Mouse (Mus musculus): Measurements from ENCODE around the gene Timp4. TPM values are rescaled to one million over a fixed set of nuclear protein-coding genes. Genes with fewer than 3 reads are reported as not detected.

Gene Timp4
- 2.3 and 4.2 TPM in 2 replicates for polyA plus RNA-seq (2012; rRNA removed)

GRCm38 (mm10) chr6:115252099-115252873 is at the start of gene Timp4:
Timp4 (minus strand) TSS chr6:115252205.
- Histone ChIP-seq H3K27ac (ENCODE audit: control insufficient read depth, insufficient read depth, low read length) (no peak within 1 kb of the TSS), H3K4me1 (replicated peaks; ENCODE audit: control insufficient read depth, insufficient read depth, low read length) (no peaks in the 10 kb centered on the region), H3K4me3 (ENCODE audit: control insufficient read depth, insufficient read depth, low read length) (no peak within 1 kb of the TSS), H3K36me3 (ENCODE audit: control insufficient read depth, insufficient read depth, low read length) (no peaks in the 10 kb centered on the region), H3K27me3 (ENCODE audit: control insufficient read depth, insufficient read depth, low read length) (no peaks in the 10 kb centered on the region)
- WGBS = 55% methylated on average over 10 of the region's 10 CpGs
- TF ChIP-seq POLR2A (IDR thresholded peaks at IDR 0.05; ENCODE audit: control insufficient read depth, extremely low read depth, insufficient read depth, low read length, poor library complexity) = no peak
- DNase-seq = no peak

GRCm38 (mm10) chr6:115293877-115294276 is 41.9 kb upstream of the Timp4 start:
- TF ChIP-seq POLR2A (IDR thresholded peaks at IDR 0.05; ENCODE audit: control insufficient read depth, extremely low read depth, insufficient read depth, low read length, poor library complexity) (no peak), CTCF (IDR thresholded peaks at IDR 0.05; ENCODE audit: borderline replicate concordance, control insufficient read depth, extremely low read depth, insufficient read depth, low read length, poor library complexity) (no peak)
- no peak for DNase-seq
- no peaks in the 10 kb centered on the region for H3K27me3 ChIP-seq (ENCODE audit: control insufficient read depth, insufficient read depth, low read length)
- H3K4me3 ChIP-seq (ENCODE audit: control insufficient read depth, insufficient read depth, low read length) = no peak overlapping the region
- WGBS = 92% methylated on average over 2 of the region's 2 CpGs
- no peaks in the 10 kb centered on the region for H3K4me1 ChIP-seq (replicated peaks; ENCODE audit: control insufficient read depth, insufficient read depth, low read length)
- no peaks in the 10 kb centered on the region for H3K36me3 ChIP-seq (ENCODE audit: control insufficient read depth, insufficient read depth, low read length)
- H3K27ac ChIP-seq (ENCODE audit: control insufficient read depth, insufficient read depth, low read length) = no peak overlapping the region

- 97% methylated on average over 6 of the region's 6 CpGs for WGBS
- H3K27ac ChIP-seq (ENCODE audit: control insufficient read depth, insufficient read depth, low read length) = no peak overlapping the region
- no peak overlapping the region for H3K4me3 ChIP-seq (ENCODE audit: control insufficient read depth, insufficient read depth, low read length)
- H3K27me3 ChIP-seq (ENCODE audit: control insufficient read depth, insufficient read depth, low read length) = no peaks in the 10 kb centered on the region
- no peak for TF ChIP-seq CTCF (IDR thresholded peaks at IDR 0.05; ENCODE audit: borderline replicate concordance, control insufficient read depth, extremely low read depth, insufficient read depth, low read length, poor library complexity)
- TF ChIP-seq POLR2A (IDR thresholded peaks at IDR 0.05; ENCODE audit: control insufficient read depth, extremely low read depth, insufficient read depth, low read length, poor library complexity) = no peak
- no peaks in the 10 kb centered on the region for H3K36me3 ChIP-seq (ENCODE audit: control insufficient read depth, insufficient read depth, low read length)
- no peak for DNase-seq
- no peaks in the 10 kb centered on the region for H3K4me1 ChIP-seq (replicated peaks; ENCODE audit: control insufficient read depth, insufficient read depth, low read length)
Measured at GRCm38 (mm10) chr6:115292621-115293020, 40.6 kb upstream of the Timp4 start.

- DNase-seq = no peak
- WGBS = 97% methylated on average over 6 of the region's 6 CpGs
Measured at GRCm38 (mm10) chr6:115291823-115292222, 39.8 kb upstream of the Timp4 start.

GRCm38 (mm10) chr6:115291068-115291467 is 39.1 kb upstream of the Timp4 start:
- Histone ChIP-seq H3K36me3 (ENCODE audit: control insufficient read depth, insufficient read depth, low read length) (no peaks in the 10 kb centered on the region), H3K4me3 (ENCODE audit: control insufficient read depth, insufficient read depth, low read length) (no peak overlapping the region), H3K27ac (ENCODE audit: control insufficient read depth, insufficient read depth, low read length) (no peak overlapping the region), H3K4me1 (replicated peaks; ENCODE audit: control insufficient read depth, insufficient read depth, low read length) (no peaks in the 10 kb centered on the region), H3K27me3 (ENCODE audit: control insufficient read depth, insufficient read depth, low read length) (no peaks in the 10 kb centered on the region)
- TF ChIP-seq POLR2A (IDR thresholded peaks at IDR 0.05; ENCODE audit: control insufficient read depth, extremely low read depth, insufficient read depth, low read length, poor library complexity) (no peak), CTCF (IDR thresholded peaks at IDR 0.05; ENCODE audit: borderline replicate concordance, control insufficient read depth, extremely low read depth, insufficient read depth, low read length, poor library complexity) (no peak)
- WGBS = 68% methylated on average over 2 of the region's 2 CpGs
- DNase-seq = no peak

More at GRCm38 (mm10) chr6:115291823-115292222, 39.8 kb upstream of the Timp4 start:
- Histone ChIP-seq H3K27ac (ENCODE audit: control insufficient read depth, insufficient read depth, low read length) (no peak overlapping the region), H3K36me3 (ENCODE audit: control insufficient read depth, insufficient read depth, low read length) (no peaks in the 10 kb centered on the region), H3K4me3 (ENCODE audit: control insufficient read depth, insufficient read depth, low read length) (no peak overlapping the region), H3K4me1 (replicated peaks; ENCODE audit: control insufficient read depth, insufficient read depth, low read length) (no peaks in the 10 kb centered on the region), H3K27me3 (ENCODE audit: control insufficient read depth, insufficient read depth, low read length) (no peaks in the 10 kb centered on the region)
- TF ChIP-seq CTCF (IDR thresholded peaks at IDR 0.05; ENCODE audit: borderline replicate concordance, control insufficient read depth, extremely low read depth, insufficient read depth, low read length, poor library complexity) = no peak
- no peak for TF ChIP-seq POLR2A (IDR thresholded peaks at IDR 0.05; ENCODE audit: control insufficient read depth, extremely low read depth, insufficient read depth, low read length, poor library complexity)

- no peak overlapping the region for H3K4me3 ChIP-seq (ENCODE audit: control insufficient read depth, insufficient read depth, low read length)
- H3K27me3 ChIP-seq (ENCODE audit: control insufficient read depth, insufficient read depth, low read length) = no peaks in the 10 kb centered on the region
- no peak overlapping the region for H3K27ac ChIP-seq (ENCODE audit: control insufficient read depth, insufficient read depth, low read length)
- no peaks in the 10 kb centered on the region for H3K36me3 ChIP-seq (ENCODE audit: control insufficient read depth, insufficient read depth, low read length)
- no peak for DNase-seq
- H3K4me1 ChIP-seq (replicated peaks; ENCODE audit: control insufficient read depth, insufficient read depth, low read length) = no peaks in the 10 kb centered on the region
- TF ChIP-seq CTCF (IDR thresholded peaks at IDR 0.05; ENCODE audit: borderline replicate concordance, control insufficient read depth, extremely low read depth, insufficient read depth, low read length, poor library complexity) (no peak), POLR2A (IDR thresholded peaks at IDR 0.05; ENCODE audit: control insufficient read depth, extremely low read depth, insufficient read depth, low read length, poor library complexity) (no peak)
- 88% methylated on average over 5 of the region's 5 CpGs for WGBS
Measured at GRCm38 (mm10) chr6:115290561-115290960, 38.6 kb upstream of the Timp4 start.
